Mouse (Mus musculus) retina, postnatal 1 day (tissue): ENCODE data around the gene Mettl2.
"Not testable (repeated sequence)": the region's sequence is repeated elsewhere in the genome, so short reads cannot be mapped to it uniquely, and the experiment has no call there.

Source experiments
- DNase-seq: peaks from one replicate; pipeline ENCODE4 v3.0.0-alpha.2; 2012

Mettl2 gene

DNA sequence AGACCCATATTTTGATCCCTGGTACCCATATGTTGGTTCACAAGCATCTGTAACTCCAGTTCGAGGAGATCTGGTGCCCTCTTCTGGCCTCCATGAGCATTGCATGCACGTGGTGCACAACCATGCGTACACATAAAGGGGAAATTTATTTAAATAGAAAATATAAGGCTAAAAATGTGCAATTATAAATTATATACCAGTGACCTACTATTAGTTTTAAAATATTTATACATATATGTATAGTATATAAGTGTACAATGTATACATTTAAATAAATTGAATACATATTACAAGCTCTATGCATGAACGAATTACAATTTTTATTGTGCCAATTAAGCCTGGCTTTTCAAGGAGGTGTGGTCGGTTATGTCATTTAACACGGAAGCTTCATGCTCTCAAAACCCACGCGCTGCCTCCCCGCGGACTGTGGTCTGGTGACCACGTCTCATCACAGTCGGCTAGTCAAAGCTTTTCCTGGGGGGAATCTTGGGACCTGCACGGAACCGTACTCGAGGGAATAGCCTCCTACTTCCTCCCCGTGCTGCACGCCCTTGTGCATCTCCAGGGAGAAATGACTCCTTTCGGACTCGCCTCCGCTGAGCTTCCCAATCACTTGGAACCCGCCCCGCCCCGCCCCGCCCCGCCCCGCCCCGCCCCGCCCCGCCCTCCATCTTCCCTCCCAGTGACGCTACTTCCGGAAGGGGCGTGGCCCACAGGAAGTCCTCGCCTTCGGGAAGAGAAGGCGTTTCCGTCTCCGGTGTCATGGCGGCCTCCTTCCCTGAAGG lies at the start of gene Mettl2:
Gene Mettl2 (plus strand): TSS at position 691 of the 785 bp plus-strand sequence.
- DNase-seq, result peak; percentile 94

DNA sequence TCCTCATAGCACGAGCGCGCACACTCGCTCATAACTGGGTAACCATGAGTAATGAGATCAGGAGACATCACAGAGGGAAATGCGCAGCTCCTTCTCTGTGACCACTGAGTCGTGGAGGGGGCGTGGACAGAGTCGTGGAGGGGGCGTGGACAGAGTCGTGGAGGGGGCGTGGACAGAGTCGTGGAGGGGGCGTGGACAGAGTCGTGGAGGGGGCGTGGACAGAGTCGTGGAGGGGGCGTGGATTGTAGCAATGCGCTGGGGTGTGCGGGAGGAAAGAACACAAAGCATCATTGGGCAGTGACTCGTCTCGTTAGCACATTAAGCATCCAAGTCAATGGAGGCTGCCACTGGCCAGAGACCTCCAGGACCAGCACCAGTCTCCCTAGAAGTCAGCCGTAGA lies 13.8 kb upstream of the Mettl2 start:
- DNase-seq, result peak; percentile 7

GRCm38 (mm10) chr11:105117814-105118213 lies 8.4 kb upstream of the Mettl2 start:
- no peak for DNase-seq

DNA sequence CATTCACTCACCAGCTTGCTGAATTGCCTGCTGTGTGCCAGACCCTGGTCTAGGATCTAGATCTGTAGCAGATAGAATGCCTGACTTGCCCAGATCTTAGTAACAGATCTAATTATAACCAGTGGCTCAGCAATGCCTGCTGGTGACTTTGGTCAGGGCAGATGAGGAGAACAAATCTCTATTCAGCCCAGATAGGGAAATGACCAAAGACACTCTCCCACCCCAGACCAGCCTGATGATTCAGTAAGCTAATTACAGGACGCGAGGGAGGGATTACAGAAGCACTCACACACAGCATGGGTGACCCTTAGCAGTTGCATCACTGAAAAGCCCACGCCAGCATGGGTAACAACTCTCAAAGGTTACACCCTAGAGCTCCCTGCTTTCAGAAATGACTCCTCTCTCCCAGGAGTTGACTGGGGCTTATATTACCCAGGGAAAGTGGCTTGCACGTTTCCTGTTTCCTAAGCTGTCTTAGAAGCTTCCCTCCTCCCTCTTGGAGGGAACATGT lies 5.6 kb upstream of the Mettl2 start:
- peak; percentile 38 for DNase-seq

DNA sequence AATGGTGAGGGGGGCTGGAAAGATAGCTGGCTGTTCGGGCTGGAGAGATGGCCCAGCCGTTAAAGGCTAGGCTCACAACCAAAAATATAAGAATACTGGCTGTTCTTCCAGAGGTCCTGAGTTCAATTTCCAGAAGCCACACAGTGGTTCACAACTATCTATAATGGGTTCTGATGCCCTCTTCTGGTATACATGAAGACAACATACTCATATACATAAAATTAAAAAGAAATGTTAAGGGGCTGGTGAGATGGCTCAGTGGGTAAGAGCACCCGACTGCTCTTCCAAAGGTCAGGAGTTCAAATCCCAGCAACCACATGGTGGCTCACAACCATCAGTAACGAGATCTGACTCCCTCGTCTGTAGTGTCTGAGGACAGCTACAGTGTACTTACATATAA lies 4.4 kb upstream of the Mettl2 start:
- DNase-seq, result not testable (repeated sequence)

DNA sequence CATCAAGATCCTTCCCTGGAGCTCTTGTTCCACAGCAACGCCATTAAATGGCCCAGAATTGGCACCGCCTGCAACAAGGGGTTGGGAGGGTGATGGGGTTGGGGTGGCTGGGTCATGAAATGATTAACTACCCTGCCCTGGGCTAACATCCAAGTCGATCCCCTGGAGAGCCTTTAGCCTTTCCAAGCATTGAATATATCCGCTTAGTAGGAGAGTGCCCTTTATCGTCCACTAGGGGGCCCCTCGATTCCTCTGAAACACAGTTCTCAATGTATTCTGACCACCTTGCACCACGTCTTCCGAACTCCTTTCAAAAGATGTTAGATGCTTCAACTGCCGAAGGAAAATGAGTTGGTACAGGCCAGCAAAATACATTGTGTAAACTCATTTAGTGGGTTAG lies 2.2 kb upstream of the Mettl2 start:
- DNase-seq, result peak; percentile 83

GRCm38 (mm10) chr11:105126520-105127029 lies 350 bp downstream of the Mettl2 start:
- DNase-seq, result peak; percentile 6

- DNase-seq, result no peak
These were observed 9.5 kb downstream of the Mettl2 start for GRCm38 (mm10) chr11:105135692-105136091.

- DNase-seq, result not testable (repeated sequence)
These were observed 11.0 kb downstream of the Mettl2 start for GRCm38 (mm10) chr11:105137255-105137654.

GRCm38 (mm10) chr11:105140512-105140911 lies 14.3 kb downstream of the Mettl2 start:
- DNase-seq, result not testable (repeated sequence)

DNA sequence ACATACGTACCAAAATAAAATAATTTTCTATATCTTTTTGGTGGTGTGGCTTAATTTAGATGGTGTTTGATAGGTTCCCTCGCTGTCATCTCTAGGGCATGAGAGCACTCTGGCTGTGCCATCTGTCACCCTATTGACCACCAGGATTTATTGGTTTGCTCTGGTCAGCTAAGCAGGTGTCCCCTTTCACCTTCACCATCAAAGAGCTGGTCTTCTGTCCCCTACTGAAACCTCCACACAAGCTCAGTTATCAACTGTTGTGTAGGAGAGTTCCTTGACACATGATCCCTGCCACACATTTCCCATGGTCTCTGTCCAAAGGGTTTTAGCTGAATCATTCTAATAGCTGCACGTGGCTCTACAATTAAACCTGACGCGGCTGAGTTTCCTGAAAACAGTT lies 14.9 kb downstream of the Mettl2 start:
- DNase-seq, result no peak

DNA sequence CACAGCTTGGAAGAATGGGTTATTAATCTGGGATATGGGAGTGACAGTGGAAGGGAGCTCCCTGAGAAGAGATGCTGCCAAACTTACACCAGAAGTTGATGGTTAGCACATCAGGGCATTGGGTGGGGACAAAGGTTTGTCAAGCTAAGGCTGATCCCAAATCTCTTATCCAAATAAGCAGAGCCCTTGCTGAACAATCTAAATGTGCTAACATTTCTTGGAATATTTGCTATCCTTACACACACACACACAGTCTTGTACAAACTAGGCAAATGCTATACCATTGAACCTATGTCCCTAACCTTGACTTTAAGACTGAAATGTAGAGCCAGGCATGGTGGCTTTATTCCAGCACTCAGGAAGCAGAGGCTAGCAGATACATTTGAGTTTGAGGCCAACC lies 17.3 kb downstream of the Mettl2 start:
- no peak for DNase-seq

- no peak for DNase-seq
These were observed 17.9 kb downstream of the Mettl2 start for GRCm38 (mm10) chr11:105144084-105144483.

DNA sequence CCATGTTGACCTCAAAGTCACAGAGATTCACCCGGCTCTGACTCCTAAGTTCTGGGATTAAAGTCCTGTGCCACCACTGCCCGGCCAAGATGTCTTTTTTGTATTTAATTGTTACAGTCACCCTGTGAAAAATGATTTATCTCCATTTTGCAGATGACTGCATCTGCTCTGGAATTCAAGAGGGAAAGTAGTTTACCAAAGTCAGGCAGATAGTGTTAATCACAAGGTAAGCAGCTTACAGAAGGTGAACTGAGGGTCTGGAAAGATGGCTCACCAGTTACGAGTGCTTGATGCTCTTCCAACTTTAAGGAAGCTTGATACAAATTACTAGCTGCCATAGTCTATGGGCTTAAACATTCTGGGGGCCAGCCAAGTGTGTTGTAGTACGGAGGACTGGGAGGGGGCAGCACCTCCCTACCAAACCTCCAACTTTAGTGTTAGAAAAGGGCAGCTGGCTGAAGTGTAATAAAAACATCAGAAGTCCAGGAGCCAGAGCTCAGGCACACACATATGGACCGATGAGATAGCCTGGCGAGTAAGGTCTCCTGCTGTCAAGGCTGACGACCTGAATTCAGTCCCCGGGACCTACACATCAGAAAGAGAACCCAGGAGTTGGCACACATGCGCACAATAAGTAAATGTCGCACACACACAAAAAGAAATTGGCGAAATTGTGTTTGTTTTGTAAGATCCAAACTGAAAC lies 18.4 kb downstream of the Mettl2 start:
- no peak for DNase-seq

GRCm38 (mm10) chr11:105145211-105145610 lies 19.0 kb downstream of the Mettl2 start:
- DNase-seq, result no peak

DNA sequence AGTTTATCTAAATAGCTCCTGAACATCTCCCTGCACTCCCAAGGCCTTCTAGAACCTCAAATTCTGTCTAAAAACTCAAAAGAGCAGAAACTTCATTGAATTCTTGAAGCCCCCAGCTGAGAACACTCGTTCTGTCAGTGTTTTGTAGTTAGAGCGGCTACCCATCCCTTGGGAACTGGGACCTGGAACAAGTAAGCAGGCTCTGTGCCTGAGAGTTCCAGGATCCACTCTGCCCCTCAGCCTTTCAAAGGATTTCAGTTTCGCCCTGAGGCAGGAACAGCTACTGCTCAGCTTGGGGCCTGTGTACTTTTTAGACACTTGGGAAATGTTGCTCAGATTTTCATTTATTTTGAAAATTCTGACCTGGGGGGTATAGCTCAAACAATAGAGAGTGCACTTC lies 20.4 kb downstream of the Mettl2 start, which contains the start of gene Gm10842:
Gene Gm10842 (plus strand): TSS at position 301 of the 400 bp plus-strand sequence.
- no peak for DNase-seq

DNA sequence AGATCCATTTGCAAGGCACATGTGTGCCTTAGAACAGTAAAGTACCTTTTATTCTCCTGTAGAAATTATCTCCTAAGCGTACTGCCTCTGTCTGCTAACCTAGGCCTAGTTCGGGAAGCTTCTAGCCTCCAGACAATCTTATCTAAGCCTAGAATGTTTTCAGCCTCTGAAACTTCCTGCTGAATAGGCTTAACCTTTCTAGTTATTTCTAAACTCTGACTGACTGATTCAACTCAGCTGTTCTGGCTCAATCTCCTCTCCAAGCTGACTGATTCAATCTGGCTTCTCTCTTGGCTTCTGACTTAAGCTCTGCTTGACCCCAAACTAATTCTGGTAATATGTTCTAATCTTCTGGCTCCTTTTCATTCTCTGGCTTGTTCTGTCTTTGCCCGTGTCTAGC lies 23.1 kb downstream of the Mettl2 start:
- DNase-seq, result no peak

DNA sequence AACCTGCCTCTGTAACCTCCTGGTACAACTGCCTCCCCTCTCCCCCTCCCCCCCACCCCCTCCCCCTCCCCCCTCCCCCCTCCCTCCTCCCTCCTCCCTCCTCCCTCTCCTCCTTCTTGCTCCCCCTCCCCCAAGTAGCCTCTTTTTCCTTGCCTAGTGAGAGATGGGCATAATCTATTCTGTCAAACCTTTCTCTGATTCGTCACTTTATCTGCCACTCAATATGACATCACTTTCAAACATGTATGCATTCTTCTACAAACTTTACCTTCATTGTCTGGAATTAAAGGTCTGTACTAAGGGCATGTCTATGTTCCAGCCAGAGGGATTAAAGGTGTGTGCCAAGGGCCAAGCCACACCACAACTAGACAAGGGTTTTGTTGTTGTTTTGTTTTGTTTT lies 23.5 kb downstream of the Mettl2 start:
- DNase-seq, result peak; percentile 66

DNA sequence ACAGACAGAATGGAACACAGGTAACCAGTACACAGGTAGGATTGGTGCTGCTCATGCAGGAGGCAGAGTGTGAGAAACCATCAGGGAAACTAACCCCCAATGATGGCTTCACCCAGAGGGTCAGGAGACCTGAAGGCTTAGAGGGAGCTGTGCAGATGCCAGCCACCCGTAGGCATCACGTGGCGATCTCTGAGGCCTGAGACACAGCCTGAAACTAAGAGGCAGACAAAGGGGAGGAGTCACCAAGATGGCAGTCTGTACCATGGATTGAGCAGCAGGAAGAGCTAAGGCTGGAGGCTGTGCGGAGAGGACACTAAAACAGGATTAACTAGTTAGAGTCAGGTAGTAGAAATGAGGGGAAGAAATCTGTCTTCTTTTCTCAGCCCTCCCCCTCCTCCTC lies 24.5 kb downstream of the Mettl2 start:
- peak; percentile 53 for DNase-seq

DNA sequence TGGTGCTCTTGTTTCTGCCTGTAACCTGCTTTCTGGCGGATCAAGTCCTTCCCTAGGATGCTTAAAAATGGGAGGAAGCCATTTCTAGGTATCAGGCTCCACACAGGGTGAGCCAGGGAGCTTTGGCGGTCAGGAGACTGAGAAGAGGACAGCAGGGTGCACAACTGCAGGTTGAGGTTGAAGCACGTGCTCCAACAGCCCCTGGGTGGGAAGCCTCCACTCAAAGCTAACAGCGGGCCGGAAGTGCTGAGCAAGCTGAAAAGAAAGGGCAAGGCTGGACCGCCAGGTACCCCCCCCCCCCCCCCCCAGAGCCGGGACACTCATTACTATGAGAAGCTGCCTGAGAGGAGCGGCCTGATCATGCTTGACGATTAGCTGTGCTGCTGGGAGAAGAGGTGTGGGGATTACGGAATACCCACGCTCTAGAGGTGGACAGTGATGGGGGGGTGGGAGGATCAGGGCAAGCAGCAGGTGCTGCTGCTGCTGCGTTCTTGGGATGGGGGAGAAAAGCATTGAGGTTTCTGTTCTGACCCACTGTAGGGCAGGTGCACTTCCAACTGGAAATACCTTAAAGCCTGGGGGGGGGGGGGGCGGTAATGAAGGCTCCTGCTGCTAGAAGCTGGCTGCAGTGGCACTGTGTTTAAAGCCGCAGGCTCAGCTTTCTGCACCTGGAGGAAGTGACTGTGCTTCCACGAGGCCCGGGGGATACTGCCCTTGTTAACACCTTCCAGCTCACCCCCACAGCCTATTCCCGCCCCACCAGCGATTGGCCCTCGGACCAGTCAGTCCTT lies 25.2 kb downstream of the Mettl2 start:
- DNase-seq, result peak; percentile 55

DNA sequence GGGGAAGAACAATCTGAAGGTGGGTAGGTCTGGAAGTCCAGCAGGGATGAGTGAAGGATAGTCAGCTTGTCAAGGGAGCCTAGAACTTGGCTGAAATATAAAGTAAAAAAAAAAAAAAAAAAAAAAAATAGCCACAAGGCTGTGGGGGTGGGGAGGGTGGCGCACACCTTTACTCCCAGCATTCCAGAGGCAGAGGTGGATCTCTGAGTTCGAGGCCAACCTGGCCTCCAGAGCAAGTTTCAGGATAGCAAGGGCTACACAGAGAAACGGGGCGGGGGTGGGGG lies 25.7 kb downstream of the Mettl2 start:
- no peak for DNase-seq

- DNase-seq, result no peak
These were observed 26.2 kb downstream of the Mettl2 start for GRCm38 (mm10) chr11:105152357-105152899.
